Mouse (Mus musculus) gastrocnemius, postnatal 25 days (tissue): Measurements from ENCODE around the gene Clec5a. TPM values are rescaled to one million over a fixed set of nuclear protein-coding genes. Genes with fewer than 3 reads are reported as not detected.
"Not testable (repeated sequence)": the region's sequence is repeated elsewhere in the genome, so short reads cannot be mapped to it uniquely, and the experiment has no call there.

Source experiments
- DNase-seq: peaks from one replicate; pipeline ENCODE4 v3.0.0; 2022
- long read RNA-seq, 2 experiments: library from polyadenylated mRNA; stranded (forward); transcript quantifications; one replicate each; pipeline ENCODE4 v2.0.0; 2021
- total RNA-seq, 2 experiments: library from RNA; stranded (reverse); gene quantifications; 1 replicate in 1 of 2; 2 replicates in 1 of 2; pipeline ENCODE4 v1.2.3; 2021

Gene Clec5a
- total RNA-seq = under 1 TPM; 0.23 to 0.24 TPM
- long read RNA-seq, experiment 1 = 0 reads
- long read RNA-seq, experiment 2, partial matches to known transcripts = 0 of 2 reads
- long read RNA-seq, experiment 2, other reads (novel, unspliced or antisense) = 1 of 2 reads

- DNase-seq = no peak
Measured at GRCm38 (mm10) chr6:40585645-40586044, at the start of gene Clec5a. Gene Clec5a, minus strand, starts transcription at chr6:40585821.

GRCm38 (mm10) chr6:40634640-40635071 lies 49.0 kb upstream of the Clec5a start:
- DNase-seq = no peak

GRCm38 (mm10) chr6:40628406-40629000 lies 42.9 kb upstream of the Clec5a start, which contains the start of gene Mgam:
Gene Mgam, plus strand, starts transcription at chr6:40628831.
- no peak for DNase-seq

- no peak for DNase-seq
Measured at GRCm38 (mm10) chr6:40626111-40626510, 40.5 kb upstream of the Clec5a start.

GRCm38 (mm10) chr6:40617965-40618364 lies 32.3 kb upstream of the Clec5a start:
- DNase-seq = no peak

- DNase-seq = no peak
Measured at GRCm38 (mm10) chr6:40613260-40613852, 27.7 kb upstream of the Clec5a start, which contains the start of gene Tas2r138. Gene Tas2r138, minus strand, starts transcription at chr6:40613310.

GRCm38 (mm10) chr6:40610244-40610643 lies 24.6 kb upstream of the Clec5a start:
- no peak for DNase-seq

- no peak for DNase-seq
Measured at GRCm38 (mm10) chr6:40607431-40607830, 21.8 kb upstream of the Clec5a start.

GRCm38 (mm10) chr6:40598546-40598945 lies 12.9 kb upstream of the Clec5a start:
- DNase-seq = not testable (repeated sequence)

- DNase-seq = no peak
Measured at GRCm38 (mm10) chr6:40594804-40595550, 9.4 kb upstream of the Clec5a start.

GRCm38 (mm10) chr6:40588346-40588745 lies 2.7 kb upstream of the Clec5a start:
- no peak for DNase-seq

GRCm38 (mm10) chr6:40584336-40584735 lies 1.3 kb downstream of the Clec5a start:
- no peak for DNase-seq

- DNase-seq = no peak
Measured at GRCm38 (mm10) chr6:40576305-40576704, 9.3 kb downstream of the Clec5a start.

GRCm38 (mm10) chr6:40573618-40574017 lies 12.0 kb downstream of the Clec5a start:
- DNase-seq = no peak

GRCm38 (mm10) chr6:40569187-40569586 lies 16.4 kb downstream of the Clec5a start, which contains the start of gene Olfr460:
Gene Olfr460, plus strand, starts transcription at chr6:40569487.
- DNase-seq = no peak

GRCm38 (mm10) chr6:40554950-40555349 lies 30.7 kb downstream of the Clec5a start, which contains the start of gene Olfr461:
Gene Olfr461, minus strand, starts transcription at chr6:40555050.
- DNase-seq = no peak

- DNase-seq = no peak
Measured at GRCm38 (mm10) chr6:40544690-40545089, 40.9 kb downstream of the Clec5a start.

Other genes starting within 250 kb of the Clec5a start
- gene E330009J07Rik, start 149.7 kb downstream of the Clec5a start, total RNA-seq = 1 to 10 TPM; 1.0 to 2.1 TPM
- not detected for gene Wee2, start 146.7 kb downstream of the Clec5a start, total RNA-seq
- 10 to 100 TPM; 25.1 to 25.2 TPM for gene Ssbp1, start 114.5 kb downstream of the Clec5a start, total RNA-seq
- gene Tas2r137, start 94.6 kb downstream of the Clec5a start, total RNA-seq = not detected
- not detected for gene Tas2r108, start 92.3 kb downstream of the Clec5a start, total RNA-seq
- not detected for gene Prss37, start 66.3 kb downstream of the Clec5a start, total RNA-seq
- not detected for gene Olfr461, start 30.8 kb downstream of the Clec5a start, total RNA-seq
- gene Olfr460, start 16.3 kb downstream of the Clec5a start, total RNA-seq = not detected
- gene Tas2r138, start 27.5 kb upstream of the Clec5a start, total RNA-seq = not detected
- gene Mgam, start 43.0 kb upstream of the Clec5a start, total RNA-seq = 1 to 10 TPM in 1 of 2 experiments, under 1 TPM in 1; 0.64 to 1.4 TPM